Mouse (Mus musculus) adrenal gland, postnatal 14 days (tissue): ENCODE measurements around the gene Tmem128. TPM values are rescaled to one million over a fixed set of nuclear protein-coding genes. Genes with fewer than 3 reads are reported as not detected.

Experiments used
- DNase-seq: peaks from one replicate; pipeline ENCODE4 v3.0.0; 2021; ENCODE audit warnings: mixed read lengths
- total RNA-seq: library from RNA; stranded (reverse); gene quantifications from 2 replicates; pipeline ENCODE4 v1.2.3, GENCODE M21; 2021

The Tmem128 gene
- total RNA-seq, 1 experiment from 2014 or later, result 42.6 TPM

GRCm38 (mm10) chr5:38277098-38277866, 17.3 kb downstream of the Tmem128 start:
- DNase-seq, result peak; percentile 66

- DNase-seq, result peak; percentile 55
Observed at GRCm38 (mm10) chr5:38277936-38278600, 18.1 kb downstream of the Tmem128 start.

DNA sequence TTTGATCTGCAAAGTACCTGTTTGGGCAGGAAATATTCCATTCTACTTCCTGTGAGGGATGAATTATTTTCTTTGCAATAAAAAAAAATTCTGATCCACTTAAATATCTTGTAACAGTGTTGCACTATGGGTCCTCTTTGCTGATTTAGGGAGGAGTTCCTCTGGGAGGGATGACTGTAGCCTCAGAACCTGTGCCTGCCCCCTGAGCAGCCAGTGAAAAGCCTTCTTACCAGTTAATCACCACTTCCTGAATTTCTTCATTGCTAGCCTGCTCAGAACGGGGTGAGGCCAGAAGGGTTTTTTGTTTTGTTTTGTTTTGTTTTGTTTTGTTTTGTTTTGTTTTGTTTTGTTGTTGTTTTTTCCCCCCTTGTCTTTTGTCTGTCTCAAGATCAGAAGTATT, 20.1 kb downstream of the Tmem128 start:
- DNase-seq, result no peak

- DNase-seq, result no peak
Observed at GRCm38 (mm10) chr5:38285724-38286123, 25.7 kb downstream of the Tmem128 start.

- DNase-seq, result no peak
Observed at GRCm38 (mm10) chr5:38288476-38288875, 28.5 kb downstream of the Tmem128 start.

DNA sequence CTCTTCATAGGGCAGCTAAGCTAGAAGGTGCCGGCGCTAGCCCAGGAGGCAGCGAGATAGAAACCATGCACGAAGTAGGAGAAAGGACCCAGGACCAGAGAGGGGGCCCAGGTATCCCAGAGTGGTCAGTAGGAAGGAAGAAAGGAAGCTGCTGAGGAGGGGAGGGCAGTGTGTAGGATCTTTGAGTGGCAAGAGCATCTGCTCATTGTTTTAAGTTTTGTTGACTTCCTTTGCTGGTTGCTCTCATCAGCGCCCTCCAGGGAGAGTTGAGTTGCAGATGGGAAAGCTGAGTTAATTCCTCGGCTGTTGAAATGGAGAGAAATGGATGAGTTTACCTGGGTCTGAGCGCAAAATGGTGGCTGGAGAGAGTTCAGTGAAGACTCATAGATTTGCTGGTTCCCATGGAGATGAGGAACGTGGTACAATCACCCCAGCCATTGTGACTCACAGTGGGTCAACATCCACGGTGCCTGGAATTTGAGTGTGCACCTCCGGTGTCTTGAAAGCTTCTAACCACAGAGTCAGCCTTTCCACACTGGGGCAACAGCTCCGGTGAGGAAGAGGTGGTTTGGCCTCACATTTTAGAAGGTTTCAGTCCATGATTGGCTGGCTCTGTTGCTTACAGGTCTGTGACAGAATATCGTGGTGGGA, 41.9 kb downstream of the Tmem128 start:
- no peak for DNase-seq

GRCm38 (mm10) chr5:38302651-38303050, 42.7 kb downstream of the Tmem128 start:
- no peak for DNase-seq

GRCm38 (mm10) chr5:38305241-38305640, 45.3 kb downstream of the Tmem128 start:
- DNase-seq, result peak; percentile 66

DNA sequence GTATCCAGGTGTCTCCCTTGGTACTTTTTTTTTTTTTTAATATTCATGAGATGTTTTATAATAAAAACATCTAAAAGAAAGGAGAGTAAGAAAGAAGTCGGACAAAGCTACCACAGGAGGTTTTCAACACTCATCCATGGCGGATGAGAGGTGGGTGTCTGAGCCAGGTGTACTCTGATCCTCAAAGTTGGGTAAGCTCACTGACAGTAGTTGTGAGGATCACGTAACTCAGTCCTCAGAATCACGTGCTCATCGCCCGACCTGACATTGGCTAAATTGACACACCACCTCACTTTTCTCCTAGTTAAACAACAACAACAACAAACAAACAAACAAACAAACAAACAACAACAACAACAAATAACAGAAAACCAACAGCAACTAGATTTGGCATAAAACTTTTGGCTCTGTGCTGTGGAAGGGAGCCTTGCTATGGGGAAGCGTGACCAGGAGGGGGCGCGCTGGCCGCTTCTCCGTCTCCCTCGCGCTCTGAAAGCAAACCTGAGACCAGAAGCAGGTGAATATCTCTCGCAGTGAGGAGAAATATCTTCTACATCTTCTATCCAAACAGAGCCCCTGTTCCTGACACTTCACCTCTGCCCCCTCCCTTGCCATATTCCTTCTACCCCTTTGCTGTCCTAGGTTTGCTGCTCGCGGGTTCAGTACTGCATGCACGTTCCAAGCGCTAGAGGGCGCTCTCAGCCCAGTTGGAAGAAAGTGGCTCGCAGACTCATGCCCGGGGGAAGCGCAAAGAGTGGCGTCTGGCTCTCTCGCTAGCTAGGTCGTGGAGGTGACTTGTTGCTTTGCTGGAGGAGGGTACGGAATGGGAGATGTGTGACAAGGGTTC, 47.5 kb downstream of the Tmem128 start:
- DNase-seq, result peak; percentile 92

DNA sequence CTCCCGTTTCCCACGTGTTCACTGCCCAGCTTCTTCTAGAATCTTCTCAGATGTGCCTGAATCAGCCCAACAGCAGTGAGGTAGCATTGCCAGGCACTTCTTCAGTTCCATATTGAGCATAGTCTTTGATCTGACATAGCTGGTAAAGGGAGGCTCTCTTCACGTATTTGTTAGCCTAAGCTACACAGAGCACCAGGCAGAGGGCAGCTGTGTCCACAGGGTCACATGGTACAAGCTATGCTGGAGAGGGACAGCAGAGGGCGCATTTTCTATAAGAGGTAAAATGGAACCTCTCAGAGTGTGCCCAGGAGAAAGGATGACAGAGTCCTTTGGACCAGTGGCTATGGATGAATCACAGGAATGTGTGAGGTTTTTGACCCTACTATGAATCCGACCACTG, 48.9 kb downstream of the Tmem128 start:
- DNase-seq, result peak; percentile 79

DNA sequence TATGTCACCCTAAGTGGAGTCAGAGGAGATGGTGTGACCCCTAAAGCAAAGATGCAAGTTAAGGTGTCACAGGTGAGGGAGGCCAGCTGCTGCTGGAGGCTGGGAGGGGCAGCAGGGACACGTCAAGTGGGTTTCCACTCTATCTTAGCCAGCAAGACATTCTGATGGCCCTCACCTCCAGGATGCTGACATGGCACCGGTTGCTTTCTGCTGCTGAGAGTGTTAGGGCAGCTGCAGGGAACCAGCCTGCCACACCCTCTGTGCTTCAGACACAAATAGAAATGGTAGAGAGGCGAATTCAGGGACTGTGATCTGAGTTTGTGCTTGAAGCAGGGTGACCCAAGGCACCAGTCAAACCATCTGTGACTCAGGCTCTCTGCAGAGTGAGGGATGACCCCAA, 49.8 kb downstream of the Tmem128 start:
- no peak for DNase-seq

Other genes with a start within 250 kb of the Tmem128 start
- 45.0 and 47.0 TPM in 2 replicates for gene Stx18, start 221.4 kb upstream of the Tmem128 start, total RNA-seq
- gene Nsg1, start 100.3 kb upstream of the Tmem128 start, total RNA-seq, result 61.9 and 83.1 TPM in 2 replicates
- gene Zbtb49, start 39.7 kb upstream of the Tmem128 start, total RNA-seq, result 9.4 and 10.3 TPM in 2 replicates
- 26.5 and 27.3 TPM in 2 replicates for gene Lyar, start 39.7 kb upstream of the Tmem128 start, total RNA-seq
- 39.1 and 52.7 TPM in 2 replicates for gene Otop1, start 15.8 kb downstream of the Tmem128 start, total RNA-seq
- not detected in 2 replicates for gene Drd5, start 59.2 kb downstream of the Tmem128 start, total RNA-seq
- gene Slc2a9, start 243.0 kb downstream of the Tmem128 start, total RNA-seq, result 2.7 and 5.9 TPM in 2 replicates